Mouse (Mus musculus): ENCODE data around the gene Rnf212b.

Rnf212b gene

DNA sequence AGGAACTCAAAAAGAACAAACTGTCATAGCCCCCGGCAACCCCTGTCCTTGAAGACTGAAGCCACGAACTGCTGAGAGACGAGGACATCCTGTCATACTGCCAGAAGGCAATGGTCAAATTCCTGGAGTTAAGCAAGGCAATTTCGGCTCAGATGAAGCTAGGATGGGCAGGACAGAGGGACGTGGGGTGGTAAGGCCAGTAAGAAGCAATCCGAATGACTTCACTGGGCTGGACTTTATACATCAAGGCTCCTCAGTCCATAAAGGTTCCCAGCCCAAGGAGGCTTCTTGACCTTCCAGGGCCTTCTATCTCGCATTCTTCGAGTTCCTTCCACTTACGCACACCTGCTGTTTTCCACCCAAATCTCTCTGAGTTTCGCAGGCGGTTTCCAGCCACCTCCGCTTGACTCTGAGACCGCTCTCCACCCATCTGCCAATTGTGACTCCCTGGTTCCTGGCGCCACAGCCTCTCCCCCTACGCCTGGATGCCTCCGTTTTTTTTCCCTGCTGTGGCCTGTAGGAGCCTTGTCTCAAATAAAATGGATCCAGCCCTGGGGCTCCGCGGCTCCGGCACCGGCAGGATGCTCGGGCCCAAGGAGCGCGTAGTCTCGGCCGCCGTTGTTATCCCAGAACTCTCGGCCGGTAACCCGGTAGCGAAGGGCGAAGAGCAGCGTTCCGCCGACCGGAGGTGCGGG is 62.0 kb downstream of the Rnf212b start:
- DNase-seq (ENCODE audit: low spot score) = no peak

DNA sequence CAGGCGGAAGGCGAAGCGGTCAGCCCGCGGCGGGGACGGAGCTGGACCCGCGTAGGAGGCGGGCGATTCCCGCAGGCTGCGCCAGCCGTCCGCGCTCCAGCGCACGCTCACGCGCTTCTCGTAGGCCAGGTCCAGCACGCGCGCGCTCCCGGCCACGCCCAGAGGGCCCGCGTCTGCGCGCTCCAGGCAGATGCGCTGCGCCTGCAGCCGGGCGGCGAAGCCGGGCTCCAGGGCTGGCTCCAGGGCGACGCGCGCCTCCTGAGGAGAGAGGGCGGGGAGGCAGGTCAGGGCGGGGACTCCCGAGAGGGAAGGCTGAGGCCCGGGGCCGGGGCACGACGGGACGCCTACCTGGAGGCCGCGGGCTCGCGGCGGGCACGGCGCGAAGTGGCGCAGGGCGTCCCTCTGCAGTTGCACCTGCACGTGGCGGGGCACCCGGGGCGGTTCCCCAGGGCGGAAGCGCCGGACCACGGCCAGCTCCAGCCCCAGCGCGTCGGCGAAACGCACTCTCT is 62.7 kb downstream of the Rnf212b start:
- DNase-seq (ENCODE audit: low spot score) = peak; percentile 84

DNA sequence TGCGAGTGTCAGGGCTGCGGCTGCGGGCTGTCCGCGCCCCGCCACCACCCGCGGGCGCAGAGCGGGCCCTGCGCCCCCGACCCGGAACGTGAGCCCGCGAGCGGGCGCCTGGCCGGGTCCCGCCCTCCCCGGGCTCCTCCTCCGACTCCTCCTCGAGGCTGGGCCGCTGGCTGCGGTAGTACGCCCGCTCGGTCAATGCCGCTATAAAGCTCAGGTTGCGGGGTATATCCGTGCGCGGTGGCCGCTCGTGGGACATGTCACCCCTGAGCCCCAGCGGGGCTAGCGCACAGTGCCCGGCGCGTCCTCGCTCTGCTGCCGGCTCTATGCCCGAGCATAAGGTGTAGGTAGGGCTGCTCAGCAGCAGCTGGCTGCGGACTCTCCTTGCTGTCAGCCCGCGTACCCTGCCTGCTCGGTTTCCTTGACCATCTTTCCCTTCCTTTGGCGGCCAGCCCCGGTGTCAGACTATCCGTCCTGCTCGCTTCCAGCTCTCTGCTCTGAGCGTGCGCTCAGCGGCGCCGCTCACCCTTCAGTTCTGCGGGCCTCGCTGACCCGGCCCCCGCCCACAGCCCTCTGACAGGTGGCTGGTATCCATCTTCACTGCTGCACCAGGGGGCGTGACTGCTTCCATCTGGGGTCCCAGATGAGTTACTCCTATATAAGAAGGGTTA is 63.2 kb downstream of the Rnf212b start, which contains the start of gene Ppp1r3e:
Gene Ppp1r3e, minus strand, starts transcription at position 503 of the 668 bp plus-strand sequence.
- peak; percentile 50 for DNase-seq (ENCODE audit: low spot score)

DNA sequence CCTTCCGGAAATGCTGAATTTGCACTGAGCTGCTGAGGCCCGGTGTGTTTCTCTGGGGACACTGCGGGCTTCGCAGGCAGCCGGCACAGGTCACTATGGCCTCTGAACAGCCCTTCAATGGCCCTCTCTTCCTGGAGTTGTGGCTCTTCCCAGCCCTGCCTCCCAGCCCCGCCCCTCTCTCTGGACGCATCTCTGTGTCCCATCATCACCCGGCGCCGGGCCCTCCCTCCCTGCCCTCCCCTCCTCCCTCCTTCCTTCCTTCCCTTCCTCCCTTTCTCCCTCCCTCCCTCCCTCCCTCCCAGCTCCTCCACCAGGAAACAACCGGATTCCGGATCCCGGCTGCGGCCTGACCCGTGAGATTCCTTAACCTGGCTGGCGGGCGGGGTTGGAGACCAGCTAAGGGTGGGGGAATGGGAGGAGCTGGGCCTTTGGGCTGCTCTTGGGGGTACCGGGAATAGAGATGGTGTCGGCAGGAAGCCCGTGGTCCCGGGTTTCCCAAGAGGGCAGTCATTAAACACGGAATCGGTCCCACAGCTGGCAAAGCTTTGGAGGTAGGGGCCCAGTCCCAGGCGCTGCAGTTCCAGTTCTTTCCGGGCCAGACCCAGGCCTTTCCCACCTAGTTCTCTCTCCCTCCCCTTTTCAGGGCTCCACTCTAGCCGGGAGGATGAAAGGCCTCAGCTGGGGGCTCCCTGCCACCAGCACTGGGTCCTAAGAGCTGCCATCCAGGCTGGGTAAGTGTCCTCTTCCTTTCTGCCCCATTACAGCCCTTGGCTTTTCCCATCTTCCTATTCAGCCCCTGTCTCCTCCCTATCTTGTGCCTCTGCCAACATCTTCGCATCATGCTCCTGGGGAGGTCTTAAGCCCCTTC is 69.4 kb downstream of the Rnf212b start, which contains the start of the genes Bcl2l2 and Gm20521:
Gene Bcl2l2, plus strand, starts transcription at position 224 of the 868 bp plus-strand sequence.
Gene Gm20521, plus strand, starts transcription at position 288 of the 868 bp plus-strand sequence.
- no peak for DNase-seq (ENCODE audit: low spot score)

DNA sequence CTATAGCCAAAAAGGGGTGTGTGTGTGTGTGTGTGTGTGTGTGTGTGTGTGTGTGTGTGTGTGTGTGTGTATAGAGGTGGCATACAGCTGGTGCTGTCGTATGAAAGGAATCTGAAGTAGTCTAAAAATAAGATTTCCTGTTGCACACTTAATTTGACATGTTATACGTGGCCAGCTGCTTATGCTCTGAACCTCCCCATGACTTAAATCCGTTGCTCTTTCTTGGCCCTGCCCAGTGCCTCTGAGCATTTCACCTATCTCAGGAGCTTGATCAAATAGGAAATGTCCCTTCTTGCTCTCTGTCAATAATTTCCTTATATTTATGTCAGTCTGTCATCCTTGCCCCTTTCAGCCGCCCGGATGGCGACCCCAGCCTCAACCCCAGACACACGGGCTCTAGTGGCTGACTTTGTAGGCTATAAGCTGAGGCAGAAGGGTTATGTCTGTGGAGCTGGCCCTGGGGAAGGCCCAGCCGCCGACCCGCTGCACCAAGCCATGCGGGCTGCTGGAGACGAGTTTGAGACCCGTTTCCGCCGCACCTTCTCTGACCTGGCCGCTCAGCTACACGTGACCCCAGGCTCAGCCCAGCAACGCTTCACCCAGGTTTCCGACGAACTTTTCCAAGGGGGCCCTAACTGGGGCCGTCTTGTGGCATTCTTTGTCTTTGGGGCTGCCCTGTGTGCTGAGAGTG is 70.2 kb downstream of the Rnf212b start:
- DNase-seq (ENCODE audit: low spot score) = no peak

DNA sequence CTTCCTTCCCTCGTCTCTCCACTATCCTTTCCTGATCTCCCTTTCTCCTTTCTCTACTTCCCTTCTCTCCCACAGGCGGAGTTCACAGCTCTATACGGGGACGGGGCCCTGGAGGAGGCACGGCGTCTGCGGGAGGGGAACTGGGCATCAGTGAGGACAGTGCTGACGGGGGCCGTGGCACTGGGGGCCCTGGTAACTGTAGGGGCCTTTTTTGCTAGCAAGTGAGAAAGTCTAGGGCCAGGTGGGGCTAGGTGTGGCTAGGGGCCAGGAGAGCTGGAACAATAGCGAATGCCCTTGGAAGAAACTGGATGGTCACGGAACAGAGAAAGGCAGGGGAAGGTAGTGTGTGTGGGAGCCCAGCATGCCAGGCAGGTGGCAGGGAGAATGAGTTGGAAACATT is 71.4 kb downstream of the Rnf212b start:
- DNase-seq (ENCODE audit: low spot score) = no peak

DNA sequence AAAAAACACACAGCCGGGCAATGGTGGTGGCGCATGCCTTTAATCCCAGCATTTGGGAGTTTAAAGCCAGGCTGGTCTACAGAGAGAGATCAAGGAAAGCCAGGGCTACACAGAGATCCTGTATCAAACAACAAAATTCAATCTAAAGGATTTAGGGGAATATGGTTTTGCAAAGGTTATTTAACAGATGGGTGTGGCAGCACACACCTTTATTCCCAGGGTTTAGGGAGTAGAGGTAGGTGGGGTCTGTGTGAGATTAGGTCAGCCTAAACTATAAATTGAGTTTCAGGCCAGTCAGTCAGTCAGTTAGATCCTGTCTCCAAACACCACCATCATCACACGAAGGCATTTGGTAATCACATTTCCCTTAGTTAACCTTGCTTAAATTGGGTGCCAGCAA is 78.3 kb downstream of the Rnf212b start, which contains the start of gene Pabpn1:
Gene Pabpn1, plus strand, starts transcription at position 301 of the 400 bp plus-strand sequence.
- no peak for DNase-seq (ENCODE audit: low spot score)

DNA sequence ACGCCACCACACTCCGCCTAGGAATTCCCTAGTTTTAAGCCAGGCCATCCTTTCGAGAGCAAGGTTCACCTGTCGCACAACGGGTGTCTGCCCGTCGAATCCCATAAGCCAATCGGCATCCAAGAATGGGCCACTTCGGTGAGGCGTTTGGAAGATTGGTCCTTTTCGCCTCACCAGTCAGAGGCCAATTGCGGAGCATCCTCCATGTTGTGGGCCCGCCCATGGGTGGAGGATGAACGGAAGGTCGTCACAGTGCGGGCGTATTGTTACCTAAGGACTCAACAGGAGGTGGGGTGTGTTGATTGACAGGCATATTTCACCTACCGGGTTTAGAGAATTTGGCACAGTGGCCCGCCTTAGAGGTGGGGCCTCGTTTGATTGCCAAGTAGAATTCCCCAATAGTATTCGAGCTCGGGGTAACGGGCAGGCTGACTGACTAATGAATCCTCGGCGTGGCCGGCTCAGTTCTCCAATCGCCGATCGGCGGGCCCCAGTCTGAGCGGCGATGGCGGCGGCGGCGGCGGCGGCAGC is 79.8 kb downstream of the Rnf212b start:
- DNase-seq (ENCODE audit: low spot score) = peak; percentile 99

DNA sequence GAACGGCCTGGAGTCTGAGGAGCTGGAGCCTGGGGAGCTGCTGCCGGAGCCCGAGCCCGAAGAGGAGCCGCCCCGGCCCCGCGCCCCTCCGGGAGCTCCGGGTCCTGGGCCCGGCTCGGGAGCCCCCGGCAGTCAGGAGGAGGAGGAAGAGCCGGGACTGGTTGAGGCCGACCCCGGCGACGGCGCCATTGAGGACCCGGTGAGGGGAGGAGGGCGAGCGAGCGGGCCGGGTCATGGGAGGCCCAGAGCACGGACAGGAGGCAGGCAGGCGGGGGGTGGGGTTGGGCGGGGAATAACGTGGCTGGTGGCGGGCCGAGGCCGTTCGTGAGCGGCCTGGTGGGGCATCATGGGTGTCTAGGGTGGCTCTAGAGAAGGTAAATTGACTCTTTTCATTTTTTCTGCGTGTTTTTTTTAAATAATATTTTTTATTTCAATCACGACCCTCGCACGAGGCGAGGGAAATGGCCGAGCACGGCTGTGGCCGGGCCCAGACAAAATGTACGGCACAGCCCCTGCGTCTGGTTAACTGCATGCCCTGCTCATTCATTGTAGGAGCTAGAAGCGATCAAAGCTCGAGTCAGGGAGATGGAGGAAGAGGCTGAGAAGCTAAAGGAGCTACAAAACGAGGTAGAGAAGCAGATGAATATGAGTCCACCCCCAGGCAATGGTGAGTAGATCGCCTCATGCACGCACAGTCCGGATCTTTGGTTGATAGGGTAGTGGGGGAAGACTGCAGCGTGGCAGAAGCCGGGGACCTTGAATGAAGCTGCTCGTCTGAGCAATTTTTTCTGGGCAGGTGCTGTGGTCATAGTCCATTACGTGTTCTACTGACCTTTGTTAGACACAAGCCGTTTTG is 80.6 kb downstream of the Rnf212b start:
- DNase-seq (ENCODE audit: low spot score) = no peak

DNA sequence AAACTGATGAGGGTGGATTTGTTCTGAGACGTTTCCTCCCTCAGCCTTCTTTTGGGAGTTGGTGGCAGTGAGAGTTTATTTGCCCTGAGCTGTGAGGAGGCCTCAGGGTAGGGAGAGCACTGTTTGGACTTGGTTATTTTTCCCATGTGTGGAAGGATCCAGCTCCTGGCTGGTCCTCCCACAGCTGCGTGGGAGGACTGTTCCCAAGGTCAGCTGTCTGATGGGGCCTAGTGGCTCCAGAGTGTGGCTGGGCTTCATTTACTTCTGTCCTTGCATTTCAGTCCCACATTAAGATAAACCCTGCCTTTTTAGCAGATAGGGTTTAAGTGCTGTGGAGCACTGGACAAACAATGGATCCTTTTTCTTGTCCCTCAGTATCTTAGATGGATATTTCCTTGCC is 83.5 kb downstream of the Rnf212b start:
- no peak for DNase-seq (ENCODE audit: low spot score)

DNA sequence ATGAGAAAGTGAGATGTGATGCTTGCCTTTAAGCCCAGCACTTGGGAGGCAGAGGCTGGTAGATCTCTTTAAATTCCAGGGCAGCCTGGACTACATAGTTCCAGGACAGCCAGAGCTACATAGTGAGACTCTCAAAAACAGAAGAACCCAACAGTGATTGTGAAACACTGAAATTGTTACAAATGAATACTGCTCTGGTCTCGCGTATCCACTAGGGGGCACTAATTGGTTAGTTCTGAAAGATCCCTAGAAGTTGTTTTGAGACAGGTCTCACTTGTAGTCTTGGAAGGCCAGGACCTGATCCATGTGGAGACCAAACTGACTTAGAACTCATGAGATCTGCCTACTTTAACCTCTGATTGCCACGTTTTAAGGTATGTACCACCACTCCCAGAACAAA is 86.4 kb downstream of the Rnf212b start:
- peak; percentile 51 for DNase-seq (ENCODE audit: low spot score)

DNA sequence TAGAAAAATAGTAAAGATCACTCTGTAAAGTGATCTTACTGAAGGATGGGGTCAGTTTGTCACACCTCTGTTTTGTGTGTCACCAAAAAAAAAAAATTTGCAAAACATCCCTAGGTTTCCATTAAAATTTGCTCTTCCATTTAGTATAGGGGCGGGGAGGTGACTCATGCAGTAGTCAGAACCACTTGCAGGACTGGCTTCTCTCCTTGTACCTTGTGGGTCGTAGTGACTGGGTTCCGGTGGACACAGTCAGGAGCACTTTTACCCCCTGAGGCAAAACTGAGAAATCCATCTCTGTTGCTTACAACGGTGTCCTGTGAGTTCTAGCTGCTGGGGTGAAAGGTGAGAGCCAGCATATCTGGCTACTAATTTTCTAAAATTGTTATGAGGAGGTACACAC is 89.7 kb downstream of the Rnf212b start:
- no peak for DNase-seq (ENCODE audit: low spot score)

Measured in T-cell, adult 2 months (primary cell).